Mouse (Mus musculus) skeletal muscle tissue, adult 2 months (tissue): ENCODE data around the gene Lamtor3.
"Not testable (repeated sequence)": the region's sequence is repeated elsewhere in the genome, so short reads cannot be mapped to it uniquely, and the experiment has no call there.

ENCODE experiments used
- DNase-seq: peaks from one replicate; pipeline ENCODE4 v3.0.0-alpha.2; 2012; ENCODE audit warnings: low read depth, low spot score

Gene Lamtor3

DNA sequence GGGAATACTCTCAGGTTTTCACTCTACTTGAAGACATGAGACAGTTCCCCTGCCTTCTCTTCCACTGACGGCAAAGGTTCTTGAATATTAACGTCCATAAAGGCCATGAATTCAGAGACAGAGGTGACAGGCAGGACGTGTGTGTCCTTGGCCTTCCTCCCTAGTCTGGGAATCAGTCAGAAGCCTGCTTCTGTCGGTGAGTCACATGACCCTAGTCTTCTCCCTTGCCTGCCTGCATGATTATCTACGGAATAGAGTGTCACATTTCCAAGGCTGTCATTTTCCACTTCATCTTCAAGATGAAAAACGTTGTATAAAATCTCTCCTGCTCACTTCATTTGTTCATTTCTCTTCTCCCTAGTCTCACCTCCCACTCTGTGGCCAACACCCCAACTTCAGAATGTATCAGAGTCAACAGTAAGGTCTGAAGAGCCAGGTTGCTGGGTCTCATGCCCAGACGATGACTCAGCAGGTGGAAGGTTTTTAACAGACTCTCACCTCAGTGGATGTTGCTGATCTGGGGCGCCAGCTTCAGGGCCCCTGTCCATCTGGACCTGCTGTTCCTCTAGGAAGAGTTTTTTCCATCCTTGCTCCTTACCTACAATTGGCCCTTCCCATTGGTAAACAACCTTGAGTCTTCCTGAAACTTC, 43.6 kb downstream of the Lamtor3 start:
- DNase-seq: no peak

DNA sequence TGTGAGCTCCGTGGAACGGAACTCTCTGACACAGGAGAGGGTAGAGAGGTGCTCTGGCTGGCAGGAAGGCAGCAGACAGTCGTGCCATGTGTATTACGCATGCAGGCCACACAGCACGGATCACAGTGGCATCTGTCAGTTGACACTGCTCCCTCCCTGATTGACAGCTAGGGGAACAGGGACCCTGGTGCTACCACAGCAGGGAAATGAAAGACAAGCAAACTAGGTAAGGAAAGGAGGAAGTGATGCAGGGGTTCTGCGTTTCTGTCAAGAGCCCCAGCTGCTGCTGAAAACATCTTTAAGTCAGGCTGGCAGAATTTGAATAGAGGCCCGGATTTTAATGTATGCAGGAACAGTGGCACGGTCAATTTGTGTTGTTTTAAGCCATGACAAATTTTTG, 45.2 kb downstream of the Lamtor3 start:
- peak; percentile 51 for DNase-seq

DNA sequence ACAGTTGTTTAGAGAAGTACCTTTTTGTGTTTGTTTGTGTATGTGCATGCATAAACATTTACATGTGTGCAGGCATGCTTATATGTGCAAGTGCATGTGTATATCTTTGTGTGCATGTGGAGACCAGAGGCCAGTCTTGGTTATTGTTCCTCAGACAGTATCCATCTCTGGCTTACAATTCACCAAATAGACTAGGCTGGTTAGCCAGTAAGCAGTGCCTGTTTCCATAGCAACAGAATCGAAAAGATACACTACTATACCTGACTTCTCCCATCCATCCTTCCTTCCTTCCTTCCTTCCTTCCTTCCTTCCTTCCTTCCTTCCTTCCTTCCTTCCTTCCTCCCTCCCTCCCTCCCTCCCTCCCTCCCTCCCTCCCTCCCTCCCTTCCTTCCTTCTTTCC, 45.7 kb downstream of the Lamtor3 start:
- not testable (repeated sequence) for DNase-seq

DNA sequence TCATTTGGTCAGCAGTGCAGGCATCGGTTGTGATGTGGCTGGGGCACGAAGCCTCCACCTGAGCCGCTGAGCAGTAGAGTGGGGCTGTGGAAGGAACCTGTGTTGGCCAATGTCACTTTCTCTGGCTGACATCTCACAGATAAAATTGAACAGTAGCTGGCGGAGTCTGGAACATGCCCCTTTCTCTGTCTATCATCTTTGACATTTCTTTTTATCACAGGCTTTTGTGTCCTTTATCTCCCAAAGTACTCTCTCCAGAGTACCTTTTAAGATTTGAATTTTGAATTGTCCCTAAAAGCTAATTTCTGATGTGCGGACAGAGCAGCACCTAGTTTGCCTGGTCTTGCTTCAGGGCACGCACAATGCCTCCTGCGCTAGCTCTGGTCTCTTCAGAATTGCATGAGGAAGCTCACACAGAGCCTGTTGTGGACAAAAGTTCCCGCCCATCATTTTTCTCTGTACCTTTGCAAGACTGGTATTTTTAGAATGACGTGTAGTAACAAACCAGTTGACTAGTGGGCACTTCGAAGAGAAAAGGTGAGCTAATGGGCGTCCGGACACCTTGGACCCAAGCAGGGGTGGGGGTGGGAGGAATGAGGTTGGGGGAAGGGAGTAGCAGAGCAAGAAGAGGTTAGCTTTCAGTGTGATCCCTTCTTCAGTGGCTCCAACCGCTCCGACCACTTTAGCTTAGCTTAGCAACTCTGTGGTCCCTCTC, 50.0 kb downstream of the Lamtor3 start:
- no peak for DNase-seq

DNA sequence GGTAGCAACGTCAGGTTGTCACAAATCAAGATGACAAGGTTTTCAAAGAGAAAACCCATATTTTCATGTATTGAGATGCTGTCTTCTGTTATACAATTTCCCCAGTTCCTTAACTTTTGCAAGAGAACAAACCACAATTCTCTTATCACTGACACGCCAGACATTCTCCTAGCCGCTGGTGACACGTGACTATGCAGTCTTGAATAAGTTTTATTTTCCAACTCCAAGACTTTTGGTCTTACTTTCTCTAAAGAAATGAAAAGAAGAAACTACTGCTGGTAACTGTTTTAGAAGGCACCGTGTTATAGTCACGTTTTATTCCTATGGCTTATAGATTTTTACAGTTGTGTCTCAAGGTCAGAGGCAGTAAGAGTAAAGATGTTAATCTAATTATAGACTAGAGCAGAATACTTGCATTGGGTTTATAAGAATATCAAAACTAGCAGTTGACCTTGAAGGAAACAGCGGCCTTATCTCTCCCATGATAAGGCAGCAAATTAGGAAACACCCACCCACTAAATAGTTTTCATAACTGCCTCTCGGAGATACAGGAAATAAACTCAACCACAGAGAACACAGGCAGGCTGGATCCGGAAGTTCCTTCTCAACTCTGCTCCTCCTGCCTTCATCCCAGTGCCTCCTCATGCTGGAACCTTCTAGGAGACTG, 50.6 kb downstream of the Lamtor3 start:
- DNase-seq: no peak

DNA sequence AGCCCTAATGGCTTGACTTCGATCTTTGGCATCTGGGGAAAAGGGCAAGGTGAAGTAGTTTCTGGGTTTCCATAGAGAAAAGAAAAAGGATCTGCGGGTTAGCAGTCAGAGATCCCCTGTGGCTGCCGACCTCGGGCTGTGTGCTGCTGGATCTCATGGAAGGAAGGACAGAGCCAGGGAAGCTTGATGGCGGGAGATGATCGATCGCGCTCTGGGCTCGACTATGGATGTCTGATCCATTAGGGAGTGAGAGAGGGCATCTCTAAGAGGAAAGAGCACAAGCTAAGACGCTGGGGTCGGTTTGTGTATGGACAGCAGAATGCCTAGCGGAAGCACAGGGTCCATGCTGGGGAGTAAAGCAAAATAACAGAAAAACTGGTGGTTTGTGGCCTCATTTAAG, 51.6 kb downstream of the Lamtor3 start:
- DNase-seq: no peak

DNA sequence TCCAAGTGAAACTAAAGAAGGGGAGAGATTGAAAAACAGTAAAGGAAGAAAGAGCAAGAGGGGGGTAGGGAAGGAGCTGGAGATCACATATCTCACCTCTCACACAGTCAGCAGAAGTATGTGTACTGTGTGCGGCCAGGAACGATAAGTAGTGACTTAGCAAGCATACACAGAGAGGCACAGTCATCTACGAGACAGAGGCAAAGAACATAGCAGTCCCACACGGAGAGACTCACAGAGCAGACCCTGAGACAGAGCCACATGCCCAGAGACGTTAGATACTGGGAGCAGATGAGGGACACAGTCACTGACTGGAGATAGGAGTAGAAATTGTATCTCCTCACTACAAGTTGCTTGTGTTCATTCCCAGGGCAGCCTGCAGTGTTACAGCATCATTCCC, 53.9 kb downstream of the Lamtor3 start:
- DNase-seq: no peak

DNA sequence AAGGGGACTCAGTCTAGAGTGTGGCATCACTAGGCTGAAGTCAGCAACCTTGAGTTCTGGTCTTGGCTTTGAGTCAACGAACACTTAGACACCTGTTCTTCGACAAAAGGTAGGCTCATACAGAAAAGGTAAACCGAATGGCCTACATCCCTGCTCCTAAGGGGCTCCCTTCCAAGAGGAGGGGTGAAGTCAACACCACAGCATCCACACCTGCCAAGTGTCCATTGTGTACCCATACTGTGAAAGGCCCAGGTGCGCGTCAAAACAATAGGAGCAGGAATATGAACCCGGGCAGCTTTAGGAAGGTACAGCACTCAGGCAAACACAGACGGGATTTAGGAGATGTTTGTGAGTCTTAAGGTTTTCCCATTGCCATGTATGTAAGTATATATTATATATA, 54.7 kb downstream of the Lamtor3 start:
- DNase-seq: no peak

DNA sequence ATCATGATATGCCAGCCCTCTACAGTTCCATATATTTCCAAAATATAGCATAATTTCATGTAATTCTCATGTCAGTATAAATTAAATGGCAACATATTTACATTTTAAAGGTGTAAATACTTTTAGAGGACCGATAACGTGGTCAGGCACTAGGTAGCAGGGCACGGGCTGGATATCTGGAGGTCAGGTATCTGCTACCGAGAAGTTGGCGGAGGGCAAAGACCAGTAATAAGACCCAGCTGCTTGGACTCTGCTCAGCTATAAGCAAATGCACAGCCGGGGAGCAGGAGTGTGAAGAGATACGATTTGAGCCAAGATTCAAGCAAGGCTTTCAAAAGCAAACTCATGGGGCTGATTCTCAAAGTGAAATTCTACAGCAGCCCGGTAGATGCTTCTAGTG, 56.0 kb downstream of the Lamtor3 start:
- DNase-seq: no peak

DNA sequence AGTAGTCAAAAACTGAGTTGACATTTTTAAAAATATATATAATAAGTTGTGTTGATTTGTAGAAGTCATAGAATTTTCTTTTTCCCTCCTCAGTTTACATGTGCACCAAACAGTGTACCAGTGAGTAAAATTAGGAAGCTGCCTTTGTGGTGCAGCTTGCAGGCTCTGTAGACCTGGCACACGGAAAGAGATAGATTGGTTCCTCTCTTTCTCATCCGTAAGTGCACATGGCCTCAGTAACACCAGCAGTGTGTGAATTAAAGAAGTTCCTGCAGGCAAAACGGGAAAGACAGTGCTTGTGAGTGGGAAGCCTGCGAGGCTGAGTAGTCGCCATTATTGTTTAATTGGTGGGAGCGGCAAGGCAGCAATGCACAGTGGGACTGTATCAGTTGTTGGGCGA, 57.1 kb downstream of the Lamtor3 start:
- no peak for DNase-seq

DNA sequence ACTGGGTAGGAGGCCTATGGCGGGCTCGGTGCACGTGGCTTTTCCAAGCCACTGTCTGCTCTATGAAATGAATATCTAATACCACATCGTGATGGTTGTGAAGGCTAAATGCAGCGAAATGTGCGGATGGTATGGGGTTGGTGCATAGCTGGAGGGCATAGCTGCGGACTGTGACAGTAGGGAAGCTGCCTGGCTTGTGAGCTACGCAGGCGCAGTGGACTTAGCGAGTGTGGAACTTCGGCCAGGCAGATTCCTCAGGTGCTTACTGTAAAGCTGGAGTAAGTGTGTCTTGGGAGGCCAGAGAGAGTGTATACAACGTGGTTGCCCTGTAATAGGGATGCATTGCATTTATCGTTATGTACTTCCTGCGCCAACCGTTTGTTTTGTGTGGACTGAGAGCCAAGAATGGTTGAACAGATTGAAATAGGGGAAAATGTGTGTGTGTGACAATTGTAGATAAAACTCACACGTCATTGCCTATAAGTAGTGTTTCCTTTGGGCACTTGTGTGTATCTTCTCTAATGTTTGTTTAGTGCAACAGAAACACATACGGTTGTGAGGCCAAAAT, 57.6 kb downstream of the Lamtor3 start:
- no peak for DNase-seq

DNA sequence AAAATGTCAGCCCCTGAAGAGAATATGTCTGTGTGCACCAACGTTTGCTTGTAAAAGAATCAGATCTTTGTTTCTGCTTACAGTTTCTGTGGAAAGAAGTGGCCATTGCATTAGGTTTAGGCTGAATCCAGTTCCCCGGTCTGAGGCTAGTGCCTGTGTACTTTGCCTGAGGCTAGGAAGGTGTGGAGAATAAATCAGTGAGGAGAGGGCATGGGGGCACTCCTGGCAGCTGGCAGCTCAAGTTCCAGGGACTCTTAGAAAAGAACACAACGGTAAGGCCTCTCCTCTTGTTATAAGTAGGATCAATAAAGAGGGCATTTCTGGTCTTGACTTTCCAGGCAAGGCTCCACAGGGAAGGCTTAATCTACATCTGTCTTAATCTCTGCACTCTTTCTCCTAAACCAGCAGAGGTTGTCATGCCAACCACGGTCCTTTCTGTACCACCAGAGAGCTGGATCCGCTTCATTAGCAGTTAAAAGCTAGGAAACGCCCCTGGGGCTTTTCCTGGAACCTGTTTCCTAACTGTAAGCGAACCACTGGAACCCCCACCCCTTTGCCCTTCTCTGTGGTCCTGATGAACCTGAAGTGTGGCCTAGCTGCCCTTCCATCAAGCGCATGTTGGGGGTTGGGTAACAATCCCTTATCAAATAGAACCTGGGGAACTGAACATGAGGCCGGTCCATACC, 58.8 kb downstream of the Lamtor3 start:
- DNase-seq: no peak

DNA sequence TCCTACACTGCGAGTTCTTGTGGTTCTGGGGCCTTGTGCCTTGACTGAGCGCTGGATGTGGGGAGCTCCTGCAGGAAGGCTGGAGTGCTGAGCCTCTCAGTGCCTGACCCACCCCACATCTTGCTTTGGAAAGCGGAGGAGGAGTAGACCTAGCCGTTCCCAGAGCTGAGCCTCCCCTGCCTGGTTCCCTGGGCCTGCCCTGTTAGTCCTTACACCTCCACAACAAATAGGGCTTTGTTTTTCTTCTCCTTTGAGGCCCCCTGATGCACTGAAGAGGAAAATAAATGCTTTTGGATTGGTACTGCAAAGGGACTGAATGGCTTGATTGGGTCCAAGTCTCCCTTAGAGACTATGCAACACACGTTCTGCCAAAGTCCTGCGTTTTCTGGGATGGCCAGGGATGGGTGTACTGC, 59.3 kb downstream of the Lamtor3 start:
- no peak for DNase-seq

DNA sequence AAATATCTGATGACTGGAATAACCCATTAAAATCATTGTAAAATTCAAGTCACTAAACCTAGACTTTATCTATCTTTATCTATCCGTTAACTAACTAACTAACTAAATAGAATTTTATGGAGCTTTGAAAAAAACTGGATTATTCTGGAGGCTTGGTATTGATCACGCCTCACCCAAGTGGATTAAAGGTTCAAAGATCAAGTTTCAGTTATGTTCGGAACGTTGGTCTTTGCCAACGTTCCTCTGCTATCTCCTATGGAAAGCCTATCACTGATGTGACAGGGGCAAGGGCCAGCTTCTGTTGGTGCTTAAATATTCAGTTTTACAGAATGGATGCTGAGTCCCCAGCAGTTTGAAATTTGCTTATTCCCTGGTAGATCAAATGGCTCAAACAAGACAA, 59.9 kb downstream of the Lamtor3 start:
- DNase-seq: no peak
